Mouse (Mus musculus) liver, embryonic 13.5 days (tissue): ENCODE data around the gene Tnfaip1. TPM values are rescaled to one million over a fixed set of nuclear protein-coding genes. Genes with fewer than 3 reads are reported as not detected.
A peak's percentile ranks its signal among the peaks of the same experiment; 100 is the strongest.

Experiments used
- ATAC-seq: fragments of 200-750 bp; cut with Nextera tagmentation; 2 replicates; pipeline ENCODE4 v1.8.0; 2017; ENCODE audit warnings: low read depth, mild to moderate bottlenecking, moderate number of reproducible peaks, moderate library complexity
- DNase-seq: peaks from one replicate; pipeline ENCODE4 v3.0.0; 2022
- H3K27ac ChIP-seq: fragments of 300-500 bp; sonication (generic); 2 replicates; pipeline ENCODE4 v1.5.1; 2015; ENCODE audit warnings: moderate library complexity, mild to moderate bottlenecking, inconsistent platforms
- H3K27me3 ChIP-seq: fragments of 300-500 bp; sonication (generic); 2 replicates; pipeline ENCODE4 v1.6.1; 2015; ENCODE audit warnings: mild to moderate bottlenecking, inconsistent platforms
- H3K36me3 ChIP-seq: fragments of 300-500 bp; sonication (generic); 2 replicates; pipeline ENCODE4 v1.6.1; 2015; ENCODE audit warnings: mild to moderate bottlenecking, inconsistent platforms
- H3K4me1 ChIP-seq: fragments of 300-500 bp; sonication (generic); replicated peaks from 2 replicates; pipeline ENCODE4 v1.6.1; 2015; ENCODE audit warnings: inconsistent platforms
- H3K4me2 ChIP-seq: fragments of 300-500 bp; sonication (generic); 2 replicates; pipeline ENCODE4 v1.6.1; 2015; ENCODE audit warnings: inconsistent platforms, mild to moderate bottlenecking, moderate library complexity
- H3K4me3 ChIP-seq: fragments of 300-500 bp; sonication (generic); replicated peaks from 2 replicates; pipeline ENCODE4 v1.5.1; 2015; ENCODE audit warnings: mild to moderate bottlenecking, inconsistent platforms
- H3K9ac ChIP-seq: fragments of 300-500 bp; sonication (generic); 2 replicates; pipeline ENCODE4 v1.6.1; 2015; ENCODE audit warnings: mild to moderate bottlenecking, inconsistent platforms
- H3K9me3 ChIP-seq: fragments of 300-500 bp; sonication (generic); replicated peaks from 2 replicates; pipeline ENCODE4 v1.6.1; 2016; ENCODE audit warnings: inconsistent platforms
- WGBS: fragments of 180-500 bp; shearing (Covaris S2); methylation state at CpG from one replicate; pipeline ENCODE4 v1.1.7; 2015; ENCODE audit not compliant: insufficient replicate concordance; 5-methylcytosine and 5-hydroxymethylcytosine counted together
- polyA plus RNA-seq: library from polyadenylated mRNA; unstranded; fragments of >200 nt; fragmentation: Nextera tagmentation; extraction: Ambion mirVana; gene quantifications from 2 replicates; pipeline ENCODE4 v1.2.1, GENCODE M21; 2015

The Tnfaip1 gene
- polyA plus RNA-seq, 1 experiment from 2014 or later: 15.6 TPM

DNA sequence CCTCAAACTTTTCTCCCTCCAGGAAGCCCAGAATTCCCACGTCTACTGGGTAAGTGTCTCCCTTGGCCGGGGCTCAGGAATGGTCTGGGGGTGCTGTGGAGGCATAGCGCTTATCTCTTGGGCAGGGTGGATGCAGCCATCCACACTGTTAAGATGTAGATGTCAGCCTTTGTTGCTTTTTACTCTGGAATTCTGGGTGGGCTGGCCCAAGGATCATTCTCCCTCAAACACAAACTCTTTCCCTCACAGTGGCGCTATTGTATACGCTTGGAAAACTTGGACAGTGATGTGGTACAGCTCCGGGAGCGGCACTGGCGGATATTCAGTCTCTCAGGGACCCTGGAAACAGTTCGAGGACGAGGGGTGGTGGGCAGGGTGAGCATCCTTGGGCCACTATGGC, 17.2 kb downstream of the Tnfaip1 start:
- H3K4me3 ChIP-seq: no peak overlapping the region
- WGBS: 86% methylated on average over 10 of the region's 10 CpGs
- no peak for DNase-seq

DNA sequence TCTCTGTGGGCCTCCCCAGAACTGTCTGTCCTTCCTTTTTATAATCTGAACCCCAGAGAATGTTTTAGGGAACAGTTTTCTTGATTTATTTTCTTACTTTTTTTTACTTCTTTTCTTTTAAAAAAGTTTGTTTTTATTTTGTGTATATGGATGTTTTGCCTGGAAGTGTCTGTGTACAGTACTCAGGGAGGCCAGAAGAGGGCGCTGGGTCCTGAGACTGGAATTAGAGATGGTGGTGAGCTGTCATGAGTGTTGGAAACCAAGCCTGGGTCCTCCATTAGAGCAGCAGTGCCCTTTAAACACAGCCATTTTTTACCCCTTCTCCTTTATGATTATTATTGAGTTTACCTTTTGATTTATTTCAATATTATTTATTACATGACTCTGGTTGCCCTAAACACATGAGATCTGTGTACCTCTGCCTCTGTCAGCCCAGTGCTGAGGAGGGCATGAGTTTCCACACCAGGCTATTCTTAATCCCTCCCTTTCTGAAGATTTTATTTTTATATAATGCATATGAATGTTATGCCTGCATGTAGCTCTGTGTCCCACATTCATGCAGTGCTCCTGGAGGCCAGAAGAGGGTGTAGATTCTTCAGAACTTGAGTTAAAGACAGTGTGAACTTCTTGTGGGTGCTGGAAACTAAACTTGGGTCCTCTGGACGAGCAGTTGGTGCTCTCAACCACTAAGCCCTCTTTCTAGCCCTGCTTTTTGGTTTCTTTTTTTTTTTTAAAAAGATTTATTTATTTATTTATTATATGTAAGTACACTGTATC, 20.4 kb downstream of the Tnfaip1 start:
- no peak for DNase-seq
- Histone ChIP-seq H3K9ac (no peak overlapping the region), H3K27me3 (no peaks in the 10 kb centered on the region), H3K9me3 (no peaks in the 10 kb centered on the region), H3K4me1 (peaks cover 27% of the 10 kb centered on the region), H3K4me2 (no peak overlapping the region), H3K27ac (no peak overlapping the region), H3K36me3 (peaks cover 64% of the 10 kb centered on the region), H3K4me3 (no peak overlapping the region)
- WGBS: 44% methylated on average over 2 of the region's 2 CpGs
- no peak for ATAC-seq

More for the DNA sequence above, 17.2 kb downstream of the Tnfaip1 start:
- Histone ChIP-seq H3K27ac (no peak overlapping the region), H3K9me3 (no peaks in the 10 kb centered on the region), H3K36me3 (peaks cover 95% of the 10 kb centered on the region), H3K9ac (no peak overlapping the region), H3K27me3 (no peaks in the 10 kb centered on the region), H3K4me1 (peaks cover 1% of the 10 kb centered on the region; the same call in 1 of the 2 replicates), H3K4me2 (no peak overlapping the region)
- no peak for ATAC-seq

DNA sequence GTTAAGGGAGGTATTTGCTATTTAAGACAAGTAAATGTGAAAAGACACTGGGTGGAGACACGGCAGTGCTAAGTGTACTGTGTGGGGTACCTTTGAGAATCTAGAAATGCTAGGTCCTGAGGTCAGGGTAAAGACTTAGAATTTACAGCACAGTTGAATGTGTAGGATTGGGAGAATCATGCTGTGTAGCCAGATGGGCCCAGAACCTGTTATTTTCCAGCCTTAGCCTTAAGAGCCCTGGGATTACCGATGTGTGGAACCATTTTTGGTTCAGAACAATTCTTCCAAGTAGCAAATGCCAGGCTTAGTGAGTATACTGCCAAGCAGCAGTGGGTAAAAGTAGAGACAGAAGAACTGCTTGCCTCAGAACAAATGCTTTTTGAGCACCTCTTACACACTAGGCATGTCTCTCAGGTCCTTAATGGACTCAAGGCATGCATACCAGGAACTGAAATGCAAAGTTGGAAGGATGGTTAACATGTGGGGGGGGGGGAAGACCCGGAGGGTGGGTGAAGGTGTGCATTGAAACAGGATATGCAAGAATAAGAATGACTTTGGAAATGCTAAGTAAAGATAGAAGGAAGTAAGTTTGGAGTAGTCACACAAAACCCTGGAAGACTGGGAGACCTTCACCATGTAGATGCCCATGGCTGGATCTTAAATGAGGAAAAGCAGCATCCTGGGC, 22.9 kb downstream of the Tnfaip1 start:
- Histone ChIP-seq H3K4me3 (peak overlapping the region; percentile 86), H3K36me3 (peaks cover 58% of the 10 kb centered on the region), H3K9me3 (no peaks in the 10 kb centered on the region), H3K4me1 (peaks cover 30% of the 10 kb centered on the region), H3K27me3 (no peaks in the 10 kb centered on the region), H3K27ac (no peak overlapping the region), H3K4me2 (peak overlapping the region; percentile 94), H3K9ac (peak overlapping the region; percentile 94)
- 54% methylated on average over 3 of the region's 3 CpGs for WGBS
- DNase-seq (no peak), ATAC-seq (no peak)

DNA sequence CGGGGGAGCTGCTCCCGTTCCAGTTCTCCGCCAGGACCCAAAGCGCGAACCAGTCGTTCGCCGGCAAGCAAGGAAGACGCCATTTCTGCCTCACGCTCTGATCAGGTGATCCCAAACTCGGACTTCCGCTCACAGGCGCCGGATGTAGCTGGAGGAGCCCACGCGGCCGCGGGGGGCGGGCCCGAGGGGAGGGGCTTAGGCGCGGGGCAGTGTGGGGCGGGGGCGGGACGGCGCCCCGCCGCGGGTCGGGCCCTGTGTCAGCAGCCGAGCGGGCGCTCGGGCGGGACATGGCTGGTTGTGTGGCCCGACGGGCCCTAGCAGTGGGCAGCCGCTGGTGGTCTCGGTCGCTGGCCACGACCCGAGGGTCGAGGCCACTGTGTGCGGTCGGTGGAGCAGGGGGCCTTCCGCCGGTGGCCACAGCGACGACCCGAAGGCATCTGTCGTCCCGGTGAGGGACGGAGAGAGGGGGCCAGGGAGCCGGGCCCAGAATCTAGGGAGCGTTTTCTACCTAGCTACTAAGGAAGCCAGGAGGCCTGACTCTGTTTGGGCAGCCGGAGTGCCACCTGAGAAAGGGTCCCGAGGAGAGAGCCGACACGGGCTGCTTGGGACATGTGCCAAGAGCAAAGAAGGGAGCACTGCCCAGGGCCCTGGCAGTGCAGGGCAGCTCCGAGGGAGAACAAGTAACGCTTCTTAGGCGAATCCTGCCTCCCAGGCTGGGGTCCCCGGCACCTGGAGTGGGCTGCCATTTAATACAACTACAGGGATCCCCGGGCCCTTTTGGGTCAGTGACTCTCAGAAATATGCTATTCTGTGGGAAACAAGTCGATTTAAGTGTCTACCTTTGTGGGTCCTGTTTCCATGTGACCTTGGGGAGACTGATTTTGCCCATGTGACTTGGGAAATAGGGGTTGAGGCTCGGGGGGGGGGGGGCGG, 23.8 kb downstream of the Tnfaip1 start, which contains the start of the genes Tmem199 and Poldip2:
Gene Tmem199 (minus strand): TSS at position 148 of the 933 bp plus-strand sequence.
Gene Poldip2 (plus strand): TSS at position 169 of the 933 bp plus-strand sequence.
- ATAC-seq: peak; percentile 94
- peaks cover 30% of the 10 kb centered on the region for H3K4me1 ChIP-seq
- no peaks in the 10 kb centered on the region for H3K9me3 ChIP-seq
- H3K4me2 ChIP-seq: peak within 1 kb of the TSS; percentile 94
- H3K36me3 ChIP-seq: peaks cover 58% of the 10 kb centered on the region
- H3K27ac ChIP-seq: peak within 1 kb of the TSS; percentile 82
- H3K9ac ChIP-seq: peak within 1 kb of the TSS; percentile 94
- DNase-seq: peak; percentile 80
- H3K4me3 ChIP-seq: peak within 1 kb of the TSS; percentile 86
- WGBS: under 1% methylated on average over 66 of the region's 67 CpGs
- H3K27me3 ChIP-seq: no peaks in the 10 kb centered on the region

DNA sequence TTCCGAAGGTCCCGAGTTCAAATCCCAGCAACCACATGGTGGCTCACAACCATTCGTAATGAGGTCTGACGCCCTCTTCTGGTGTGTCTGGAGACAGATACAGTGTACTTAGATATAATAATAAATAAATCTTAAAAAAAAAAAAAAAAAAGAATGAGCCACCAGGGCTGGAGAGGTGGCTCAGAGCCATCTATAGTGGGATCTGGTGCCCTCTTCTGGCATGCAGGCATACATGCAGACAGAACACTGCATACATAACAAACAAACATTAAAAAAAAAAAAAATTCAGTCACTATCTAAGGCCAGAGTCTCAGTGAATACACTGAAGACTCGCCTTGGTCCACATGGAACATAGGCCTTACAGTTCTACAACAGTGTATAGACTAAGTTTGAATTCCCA, 27.0 kb downstream of the Tnfaip1 start:
- H3K27me3 ChIP-seq: no peaks in the 10 kb centered on the region
- no peak overlapping the region for H3K4me2 ChIP-seq
- H3K9me3 ChIP-seq: no peaks in the 10 kb centered on the region
- H3K27ac ChIP-seq: no peak overlapping the region
- 68% methylated on average over 5 of the region's 5 CpGs for WGBS
- ATAC-seq (no peak), DNase-seq (no peak)
- no peak overlapping the region for H3K4me3 ChIP-seq
- H3K4me1 ChIP-seq: peaks cover 30% of the 10 kb centered on the region
- H3K36me3 ChIP-seq: peaks cover 48% of the 10 kb centered on the region
- no peak overlapping the region for H3K9ac ChIP-seq

DNA sequence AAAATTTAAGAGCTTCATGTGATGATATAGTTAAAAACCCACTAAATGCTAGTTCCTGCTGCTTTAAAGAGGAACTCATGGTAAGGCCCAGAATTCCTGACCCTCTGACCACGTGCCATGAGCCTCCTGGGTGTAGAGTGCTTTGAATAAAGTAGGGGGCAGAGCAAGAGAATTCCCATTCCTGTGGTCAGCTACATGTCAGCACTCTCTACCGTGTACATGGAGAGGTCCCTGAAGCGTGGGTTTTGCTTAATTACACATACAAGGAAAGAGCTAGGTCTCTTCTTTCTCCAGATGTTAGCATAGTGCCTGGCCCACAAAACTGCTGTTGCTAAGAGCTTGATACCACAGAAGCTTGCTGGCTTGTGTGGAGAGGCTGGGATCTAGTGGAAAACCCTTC, 30.7 kb downstream of the Tnfaip1 start:
- peaks cover 18% of the 10 kb centered on the region for H3K27me3 ChIP-seq
- WGBS: 69% methylated on average over 3 of the region's 3 CpGs
- H3K27ac ChIP-seq: no peak overlapping the region
- no peaks in the 10 kb centered on the region for H3K9me3 ChIP-seq
- no peak for ATAC-seq
- H3K4me2 ChIP-seq: no peak overlapping the region
- no peak for DNase-seq
- no peak overlapping the region for H3K4me3 ChIP-seq
- H3K36me3 ChIP-seq: peaks cover 45% of the 10 kb centered on the region
- peaks cover 9% of the 10 kb centered on the region for H3K4me1 ChIP-seq
- no peak overlapping the region for H3K9ac ChIP-seq

DNA sequence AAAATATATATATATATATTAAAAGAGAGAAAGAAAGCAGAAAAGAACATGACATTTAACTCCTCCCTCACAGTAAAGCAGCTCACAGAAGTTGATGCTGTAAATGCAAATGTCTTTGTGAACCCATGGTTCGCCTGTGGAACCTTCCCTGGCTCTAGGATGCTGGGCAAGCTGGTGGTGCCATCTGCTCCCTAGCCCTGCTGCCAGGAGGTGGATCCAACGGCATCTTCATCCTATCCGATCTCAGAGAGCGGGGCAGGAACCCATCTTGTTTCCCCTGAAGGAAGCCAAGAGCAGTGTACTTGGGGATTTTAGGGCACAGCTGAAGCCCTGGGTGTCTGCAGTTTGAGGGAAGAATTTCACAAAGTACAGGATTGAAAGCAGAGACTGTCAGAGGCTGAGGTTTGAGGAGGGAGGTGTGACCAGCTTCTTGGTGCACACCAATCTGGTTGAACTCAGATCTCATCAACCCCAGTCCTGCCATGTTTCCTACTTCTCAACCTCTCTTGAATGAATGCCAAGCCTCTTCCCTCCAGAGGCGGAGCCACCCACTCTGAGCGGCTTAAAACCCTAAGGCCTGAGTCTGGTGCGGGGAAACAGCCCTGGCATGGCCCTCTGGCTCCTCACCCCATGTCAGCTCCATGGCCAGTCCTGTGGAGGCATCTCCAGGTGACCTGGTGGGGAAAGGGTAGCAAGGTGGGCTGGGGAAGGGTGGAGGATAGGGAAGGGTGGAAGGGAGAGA, 33.1 kb downstream of the Tnfaip1 start, which contains the start of gene Sebox:
Gene Sebox (plus strand): TSS at position 539 of the 742 bp plus-strand sequence.
- Histone ChIP-seq H3K4me1 (peaks cover 13% of the 10 kb centered on the region), H3K4me2 (no peak within 1 kb of the TSS), H3K36me3 (peaks cover 25% of the 10 kb centered on the region), H3K9ac (no peak within 1 kb of the TSS), H3K9me3 (no peaks in the 10 kb centered on the region), H3K4me3 (no peak within 1 kb of the TSS), H3K27me3 (peaks cover 41% of the 10 kb centered on the region), H3K27ac (no peak within 1 kb of the TSS)
- ATAC-seq: no peak
- WGBS: 63% methylated on average over 7 of the region's 7 CpGs
- no peak for DNase-seq

DNA sequence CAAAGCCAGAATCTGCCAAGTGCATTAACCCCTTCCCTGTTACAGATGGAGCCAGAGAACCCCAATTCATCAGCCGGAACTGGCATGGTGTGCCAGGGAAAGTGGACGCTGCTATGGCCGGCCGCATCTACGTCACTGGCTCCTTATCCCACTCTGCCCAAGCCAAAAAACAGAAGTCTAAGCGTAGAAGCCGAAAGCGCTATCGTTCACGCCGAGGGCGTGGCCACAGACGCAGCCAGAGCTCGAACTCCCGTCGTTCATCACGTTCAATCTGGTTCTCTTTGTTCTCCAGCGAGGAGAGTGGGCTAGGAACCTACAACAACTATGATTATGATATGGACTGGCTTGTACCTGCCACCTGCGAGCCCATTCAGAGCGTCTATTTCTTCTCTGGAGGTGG, 34.6 kb downstream of the Tnfaip1 start:
- Histone ChIP-seq H3K4me1 (peaks cover 28% of the 10 kb centered on the region), H3K9me3 (no peaks in the 10 kb centered on the region), H3K9ac (no peak overlapping the region), H3K36me3 (peaks cover 11% of the 10 kb centered on the region), H3K27me3 (peaks cover 57% of the 10 kb centered on the region), H3K4me2 (peak overlapping the region; percentile 40), H3K4me3 (0 out of 2 replicates have a peak overlapping the region, but pooled peaks have one; percentile 6), H3K27ac (0 out of 2 replicates have a peak overlapping the region, but pooled peaks have one; percentile 23)
- no peak for ATAC-seq
- 65% methylated on average over 20 of the region's 20 CpGs for WGBS
- DNase-seq: no peak

DNA sequence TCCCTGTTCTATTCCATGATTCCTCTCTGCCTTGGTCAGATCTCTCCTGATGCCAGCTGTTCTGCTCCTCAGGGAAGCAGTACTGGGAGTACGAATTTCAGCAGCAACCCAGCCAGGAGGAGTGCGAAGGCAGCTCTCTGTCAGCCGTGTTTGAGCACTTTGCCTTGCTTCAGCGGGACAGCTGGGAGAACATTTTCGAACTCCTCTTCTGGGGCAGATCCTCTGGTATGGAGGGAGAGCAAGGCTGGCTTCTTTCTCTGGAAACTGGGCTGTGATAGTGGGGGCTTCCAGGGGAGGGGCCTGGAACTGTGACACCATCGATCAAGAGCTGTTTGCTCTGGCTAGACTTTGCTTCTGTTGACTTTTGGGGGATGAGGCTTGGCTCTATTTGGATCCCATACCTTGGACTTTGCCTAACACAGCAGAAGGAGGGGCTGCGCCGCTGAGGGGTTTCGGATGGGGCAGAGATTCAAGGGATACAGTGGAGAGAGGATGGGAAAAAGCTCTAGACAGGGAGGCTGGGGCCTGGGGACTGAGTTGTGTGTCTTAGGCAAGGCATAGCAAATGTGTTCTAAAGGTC, 35.4 kb downstream of the Tnfaip1 start:
- Histone ChIP-seq H3K9me3 (no peaks in the 10 kb centered on the region), H3K4me3 (peak overlapping the region; percentile 52), H3K4me2 (peak overlapping the region; percentile 75), H3K9ac (peak overlapping the region; percentile 63), H3K27me3 (peaks cover 65% of the 10 kb centered on the region), H3K4me1 (peaks cover 28% of the 10 kb centered on the region), H3K36me3 (0 out of 2 replicates have a peak, but pooled peaks cover 3% of the 10 kb centered on the region), H3K27ac (peak overlapping the region; percentile 77)
- 56% methylated on average over 9 of the region's 9 CpGs for WGBS
- peak; percentile 57 for ATAC-seq
- no peak for DNase-seq

DNA sequence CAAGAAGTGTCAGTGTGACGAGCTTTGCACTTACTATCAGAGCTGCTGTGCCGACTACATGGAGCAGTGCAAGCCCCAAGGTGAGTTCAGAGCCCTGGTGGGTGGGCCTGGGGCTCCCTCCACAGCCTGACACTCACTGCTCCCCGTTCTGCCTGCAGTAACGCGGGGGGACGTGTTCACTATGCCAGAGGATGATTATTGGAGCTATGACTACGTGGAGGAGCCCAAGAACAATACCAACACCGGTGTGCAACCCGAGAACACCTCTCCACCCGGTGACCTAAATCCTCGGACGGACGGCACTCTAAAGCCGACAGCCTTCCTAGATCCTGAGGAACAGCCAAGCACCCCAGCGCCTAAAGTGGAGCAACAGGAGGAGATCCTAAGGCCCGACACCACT, 36.6 kb downstream of the Tnfaip1 start:
- no peak for ATAC-seq
- Histone ChIP-seq H3K4me2 (peak overlapping the region; percentile 75), H3K4me1 (peaks cover 28% of the 10 kb centered on the region), H3K4me3 (peak overlapping the region; percentile 52), H3K27ac (peak overlapping the region; percentile 77), H3K9ac (peak overlapping the region; percentile 63), H3K27me3 (peaks cover 76% of the 10 kb centered on the region), H3K36me3 (no peaks in the 10 kb centered on the region), H3K9me3 (no peaks in the 10 kb centered on the region)
- no peak for DNase-seq
- WGBS: 37% methylated on average over 16 of the region's 16 CpGs
